ENCODE assay signal across 32 mouse cellular contexts in the genomic region with DNA sequence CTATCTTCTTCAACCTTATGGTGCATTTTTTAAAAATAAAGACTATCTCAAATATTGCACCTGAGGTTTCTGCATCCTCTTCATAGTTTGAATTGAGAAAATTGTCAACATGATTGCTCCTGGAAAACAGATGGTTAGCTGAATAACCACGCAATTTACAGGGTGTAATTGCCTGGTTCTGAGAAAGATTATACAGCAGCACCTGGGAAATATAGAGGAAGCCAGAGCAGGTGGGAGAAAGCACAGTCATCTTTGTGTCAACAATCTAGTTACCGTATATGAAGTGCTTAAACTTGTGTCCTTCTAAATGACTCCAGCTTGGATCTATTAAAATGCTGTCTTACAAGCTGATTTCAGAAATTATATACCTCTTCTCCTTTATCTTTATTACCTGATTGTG.
A peak's percentile ranks its signal among the peaks of the same experiment; 100 is the strongest.
DNase-seq lines count a peak whose midpoint lies in the region; ATAC-seq lines count a peak whose summit lies in the region.
"Had no signal": no experiment of that assay in that cellular context is flagged by ENCODE, and none has a peak within 500 bp of the region (broad histone marks: within the 10 kb centered on the region; RNA-seq: fewer than 3 reads in every experiment).

No protein-coding gene starts in this region.

- H3K27me3 ChIP-seq in forebrain, embryonic 12.5 days, result no peaks in the 10 kb centered on the region
- H3K27me3 ChIP-seq in forebrain, embryonic 10.5 days (ENCODE audit: poor library complexity, severe bottlenecking), result no peaks in the 10 kb centered on the region
- no peaks in the 10 kb centered on the region for H3K27me3 ChIP-seq in forebrain, embryonic 16.5 days (replicated peaks; ENCODE audit: control insufficient read depth, insufficient read depth, low read length)
- H3K27me3 ChIP-seq: heart, embryonic 15.5 days; hindbrain, embryonic 12.5 days; kidney, embryonic 15.5 days; limb, embryonic 15.5 days; liver, embryonic 13.5 days; megakaryocyte, embryonic 14.5 days; midbrain, embryonic 12.5 days; neural tube, embryonic 15.5 days had no signal

- ATAC-seq in forebrain, embryonic 12.5 days (ENCODE audit: low FRiP score), result peak; percentile 71; the same call in 1 of the 2 replicates
- peak; percentile 83 for ATAC-seq in forebrain, embryonic 16.5 days
- ATAC-seq: inflammation-experienced regulatory T-cells, adult 6 months; lung, postnatal 0 days had no signal

- no peaks in the 10 kb centered on the region for H3K36me3 ChIP-seq in forebrain, embryonic 12.5 days (replicated peaks)
- no peaks in the 10 kb centered on the region for H3K36me3 ChIP-seq in forebrain, embryonic 10.5 days (replicated peaks)
- no peaks in the 10 kb centered on the region for H3K36me3 ChIP-seq in forebrain, embryonic 16.5 days (ENCODE audit: control insufficient read depth, insufficient read depth)
- H3K36me3 ChIP-seq: G1E; heart, embryonic 10.5 days; heart, embryonic 15.5 days; hindbrain, embryonic 12.5 days; kidney, embryonic 15.5 days; limb, embryonic 10.5 days; limb, embryonic 15.5 days; liver, embryonic 13.5 days; midbrain, embryonic 12.5 days; neural tube, embryonic 15.5 days had no signal

- DNase-seq in forebrain, embryonic 10.5 days (ENCODE audit: extremely low spot score, low spot score), result no peak
- DNase-seq in layer of hippocampus, adult 9-11 months, result peak; percentile 7
- DNase-seq in layer of hippocampus, postnatal 36 days, result no peak
- DNase-seq in telencephalon, adult 2 months (ENCODE audit: low read depth, low spot score), result peak; percentile 19
- no peak for DNase-seq in adrenal gland, adult 2 months
- DNase-seq in thymus, adult 18-20 months, result no peak
- DNase-seq: adrenal gland, postnatal 14 days; cerebellum, adult 2 months; cerebellum, postnatal 36 days; gastrocnemius, postnatal 14 days; heart, adult 11 months; kidney, adult 18-20 months; kidney, postnatal 25 days; liver, embryonic 13.5 days; lung, adult 18-20 months; lung, postnatal 4 days; right cerebral cortex, postnatal 4 days had no signal

- no peaks in the 10 kb centered on the region for H3K4me1 ChIP-seq in forebrain, embryonic 12.5 days
- no peaks in the 10 kb centered on the region for H3K4me1 ChIP-seq in forebrain, embryonic 10.5 days
- H3K4me1 ChIP-seq in forebrain, embryonic 16.5 days (replicated peaks; ENCODE audit: control insufficient read depth, insufficient read depth, low read length), result peaks cover 2% of the 10 kb centered on the region
- H3K4me1 ChIP-seq: heart, embryonic 10.5 days; heart, embryonic 15.5 days; hindbrain, embryonic 12.5 days; kidney, embryonic 15.5 days; limb, embryonic 10.5 days; limb, embryonic 15.5 days; liver, embryonic 13.5 days; megakaryocyte, embryonic 14.5 days; midbrain, embryonic 12.5 days; neural tube, embryonic 15.5 days had no signal

- H3K27ac ChIP-seq in forebrain, embryonic 12.5 days, result no peak overlapping the region
- no peak overlapping the region for H3K27ac ChIP-seq in forebrain, embryonic 10.5 days
- H3K27ac ChIP-seq in forebrain, embryonic 16.5 days (ENCODE audit: low read length), result peak overlapping the region; percentile 66
- H3K27ac ChIP-seq: heart, embryonic 10.5 days; heart, embryonic 15.5 days; hindbrain, embryonic 12.5 days; kidney, embryonic 15.5 days; layer of hippocampus, adult 2 months; limb, embryonic 10.5 days; limb, embryonic 15.5 days; liver, embryonic 13.5 days; midbrain, embryonic 12.5 days; neural tube, embryonic 15.5 days had no signal

- 59% methylated on average over 2 of the region's 2 CpGs for WGBS in forebrain, embryonic 12.5 days
- 91% methylated on average over 2 of the region's 2 CpGs for WGBS in forebrain, embryonic 10.5 days
- 15% methylated on average over 2 of the region's 2 CpGs for WGBS in forebrain, embryonic 16.5 days

- no peaks in the 10 kb centered on the region for H3K9me3 ChIP-seq in forebrain, embryonic 12.5 days
- H3K9me3 ChIP-seq in forebrain, embryonic 10.5 days, result no peaks in the 10 kb centered on the region
- no peaks in the 10 kb centered on the region for H3K9me3 ChIP-seq in forebrain, embryonic 16.5 days (ENCODE audit: control insufficient read depth, low read length)
- H3K9me3 ChIP-seq: G1E; heart, embryonic 10.5 days; heart, embryonic 15.5 days; hindbrain, embryonic 12.5 days; kidney, embryonic 15.5 days; limb, embryonic 10.5 days; limb, embryonic 15.5 days; liver, embryonic 13.5 days; megakaryocyte, embryonic 14.5 days; midbrain, embryonic 12.5 days; neural tube, embryonic 15.5 days had no signal

- H3K9ac ChIP-seq in forebrain, embryonic 12.5 days, result no peak overlapping the region
- H3K9ac ChIP-seq in forebrain, embryonic 16.5 days (replicated peaks; ENCODE audit: low read depth, low read length), result no peak overlapping the region
- H3K9ac ChIP-seq: heart, embryonic 15.5 days; hindbrain, embryonic 12.5 days; kidney, embryonic 15.5 days; limb, embryonic 15.5 days; liver, embryonic 13.5 days; midbrain, embryonic 12.5 days; neural tube, embryonic 15.5 days had no signal

- no peak overlapping the region for H3K4me2 ChIP-seq in forebrain, embryonic 12.5 days
- no peak overlapping the region for H3K4me2 ChIP-seq in forebrain, embryonic 16.5 days (ENCODE audit: low read length)
- H3K4me2 ChIP-seq: heart, embryonic 15.5 days; hindbrain, embryonic 12.5 days; kidney, embryonic 15.5 days; limb, embryonic 15.5 days; liver, embryonic 13.5 days; midbrain, embryonic 12.5 days; neural tube, embryonic 15.5 days had no signal

- H3K4me3 ChIP-seq in forebrain, embryonic 12.5 days (replicated peaks), result no peak overlapping the region
- H3K4me3 ChIP-seq in forebrain, embryonic 10.5 days, result no peak overlapping the region
- H3K4me3 ChIP-seq in forebrain, embryonic 16.5 days (replicated peaks; ENCODE audit: low read length), result no peak overlapping the region
- H3K4me3 ChIP-seq: heart, embryonic 10.5 days; heart, embryonic 15.5 days; hindbrain, embryonic 12.5 days; kidney, embryonic 15.5 days; layer of hippocampus, adult 2 months; limb, embryonic 10.5 days; limb, embryonic 15.5 days; liver, embryonic 13.5 days; megakaryocyte, embryonic 14.5 days; midbrain, embryonic 12.5 days; neural tube, embryonic 15.5 days had no signal

Comparison
In these comparisons a context has a peak if more than half of its experiments do, and no peak if none do; other contexts are left out.
1. DNase-seq: peak in layer of hippocampus, adult 9-11 months (single experiment) and telencephalon, adult 2 months (single experiment); none in forebrain, embryonic 10.5 days (single experiment), layer of hippocampus, postnatal 36 days (0 of 2), adrenal gland, adult 2 months (single experiment) and thymus, adult 18-20 months (0 of 2).